Mouse (Mus musculus): ENCODE measurements around the gene Pmepa1.

Pmepa1 gene

DNA sequence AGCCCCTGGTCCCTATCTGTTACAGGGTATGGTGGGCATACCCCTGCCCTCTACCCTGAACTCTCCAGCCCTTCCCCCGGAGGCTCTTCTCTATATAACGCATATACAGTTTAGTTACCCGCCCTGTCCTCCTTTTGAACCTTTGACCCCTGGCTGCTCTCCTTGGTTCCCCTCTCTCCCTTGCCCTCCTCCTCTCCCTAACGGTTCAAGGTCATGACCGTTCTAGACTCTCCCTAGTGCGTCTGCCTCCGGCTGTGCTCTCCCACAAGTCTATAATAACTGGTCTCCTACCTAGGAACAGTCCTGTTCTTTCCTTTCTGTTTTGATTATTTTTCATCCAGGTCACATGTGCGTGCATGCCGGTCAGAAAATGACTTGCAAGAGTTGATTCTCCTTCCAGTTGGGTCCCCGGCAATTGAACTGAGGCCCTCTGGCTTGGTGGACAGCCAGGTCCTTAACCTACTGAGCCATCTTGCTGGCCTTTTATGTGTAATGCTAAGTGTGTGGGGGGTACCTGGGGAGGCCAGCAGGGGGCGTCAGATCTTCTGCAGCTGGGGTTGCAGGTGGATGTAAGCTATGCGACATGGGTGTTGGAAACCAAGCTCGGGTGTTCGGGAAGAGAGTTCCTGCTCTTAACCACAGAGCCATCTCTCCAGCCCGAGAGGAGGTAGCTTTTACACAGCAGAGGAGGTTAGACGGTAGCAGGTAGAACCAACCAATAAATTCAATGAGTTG is 2.7 kb upstream of the Pmepa1 start:
- in situ Hi-C loops (cut with MboI; ENCODE audit: unreplicated experiment in 2 of 2) = loop anchor here in 1 of 2 experiments (5.0 kb wide), 1 partner anchor 47 kb away; no protein-coding TSS in a partner anchor

DNA sequence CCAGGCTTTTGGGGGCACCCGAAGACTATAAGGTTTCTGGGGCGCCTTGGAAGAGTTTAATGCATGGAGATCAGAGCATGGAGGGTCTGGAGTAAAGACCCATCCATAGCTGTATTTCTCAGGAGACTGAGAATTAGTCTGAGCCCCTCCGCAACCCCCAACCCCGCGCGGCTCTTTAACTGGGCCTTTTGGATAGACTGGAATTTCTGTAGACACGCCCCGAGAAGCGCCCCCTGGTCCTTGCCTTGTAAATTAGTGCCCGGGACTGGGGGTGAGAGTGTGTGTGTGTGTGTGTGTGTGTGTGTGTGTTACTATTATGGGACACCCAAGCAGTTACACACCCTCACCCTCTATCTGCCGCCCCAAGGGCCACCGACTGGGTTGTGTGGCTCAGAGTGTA is 526 bp upstream of the Pmepa1 start:
- in situ Hi-C loops (cut with MboI; ENCODE audit: unreplicated experiment in 2 of 2) = loop anchor here in 1 of 2 experiments (5.0 kb wide), 1 partner anchor 45 kb away; no protein-coding TSS in a partner anchor

DNA sequence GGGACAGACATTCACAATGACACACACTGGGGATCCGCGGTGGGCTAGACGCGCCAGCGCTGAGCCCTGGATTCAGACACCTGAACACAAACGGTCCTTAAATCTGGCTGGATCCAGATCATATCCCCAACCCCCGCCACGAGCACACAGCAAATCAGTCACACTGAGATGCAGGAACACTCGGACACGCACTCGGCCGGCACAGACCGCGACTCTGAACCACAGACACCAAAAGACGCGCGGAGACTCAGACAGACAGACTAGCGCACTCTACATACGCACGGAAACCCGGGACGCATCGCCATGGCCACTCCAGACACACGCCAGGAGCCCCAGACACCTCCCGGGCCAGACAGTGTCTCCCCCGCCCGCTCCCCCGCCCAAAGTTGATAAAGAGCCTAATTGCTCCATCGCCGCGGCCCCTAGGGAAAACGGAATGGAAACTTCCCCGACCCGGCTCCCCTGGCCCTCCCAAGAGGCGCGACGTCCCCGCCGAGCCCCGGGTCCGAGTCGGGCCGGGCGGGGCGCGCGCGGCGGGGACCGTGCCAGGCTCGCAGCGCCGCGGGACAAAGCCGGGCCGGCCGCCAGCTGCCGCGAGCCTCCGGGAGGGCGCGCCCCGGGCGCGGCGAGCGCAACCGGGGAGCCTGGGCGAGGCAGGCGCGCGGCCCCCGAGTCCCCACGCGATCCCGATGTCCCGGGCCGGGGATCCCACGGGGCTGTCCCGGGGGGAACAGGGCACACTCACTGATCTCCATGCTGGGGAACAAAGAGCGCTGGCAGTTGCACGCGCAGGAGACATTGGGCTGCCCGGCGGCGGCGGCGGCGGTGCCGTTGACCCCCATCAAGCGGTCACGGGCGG is 761 bp downstream of the Pmepa1 start:
- in situ Hi-C loops (cut with MboI; ENCODE audit: unreplicated experiment in 2 of 2) = loop anchor here in 1 of 2 experiments (5.0 kb wide), 1 partner anchor 43 kb away; no protein-coding TSS in a partner anchor

DNA sequence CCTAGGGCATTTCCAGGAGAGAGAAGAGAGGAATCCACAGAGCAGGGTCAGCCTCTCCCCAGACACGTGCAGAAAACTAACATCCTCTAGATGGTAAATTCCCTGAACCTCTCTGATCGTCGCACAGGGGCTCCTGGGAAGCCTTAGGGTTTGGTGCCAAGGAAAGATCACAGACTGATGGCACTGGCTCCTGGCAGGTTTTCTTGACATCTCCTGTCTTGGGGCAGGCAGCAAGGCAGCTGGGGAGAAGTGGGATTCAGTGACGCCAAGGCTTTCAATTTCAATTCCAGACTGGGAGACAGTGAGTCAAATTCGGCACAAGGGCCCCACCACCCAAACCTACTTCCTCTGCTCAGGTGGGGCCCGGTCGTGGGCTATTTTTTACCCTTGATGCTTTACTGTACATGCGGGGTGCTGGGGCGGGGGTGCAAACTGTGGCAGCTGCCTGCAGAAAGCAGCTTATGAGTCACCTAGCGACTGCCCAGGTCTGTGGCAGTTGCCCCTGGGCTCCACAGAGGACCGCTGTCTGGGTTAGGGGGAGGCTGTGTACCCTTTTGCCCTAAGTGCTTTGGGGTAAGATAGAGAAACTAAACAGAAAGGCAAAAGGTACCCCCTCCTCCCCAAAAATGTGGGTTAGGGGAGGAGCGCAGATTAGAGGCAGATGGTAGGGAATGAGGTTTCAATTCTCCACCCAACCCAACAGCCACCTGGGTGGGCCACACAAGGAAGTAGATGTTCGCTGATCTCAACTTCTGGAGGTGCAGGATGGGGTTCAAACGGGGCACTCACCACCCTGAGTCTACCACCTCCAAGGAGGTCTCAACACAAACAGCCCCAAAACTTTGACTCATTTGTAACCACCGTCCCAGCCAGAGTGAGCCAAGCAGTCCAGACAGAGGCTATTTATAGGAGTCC is 1.6 kb downstream of the Pmepa1 start:
- in situ Hi-C loops (cut with MboI; ENCODE audit: unreplicated experiment in 2 of 2) = loop anchor here (5.0 kb wide), 1 partner anchor 42 kb away; no protein-coding TSS in a partner anchor

DNA sequence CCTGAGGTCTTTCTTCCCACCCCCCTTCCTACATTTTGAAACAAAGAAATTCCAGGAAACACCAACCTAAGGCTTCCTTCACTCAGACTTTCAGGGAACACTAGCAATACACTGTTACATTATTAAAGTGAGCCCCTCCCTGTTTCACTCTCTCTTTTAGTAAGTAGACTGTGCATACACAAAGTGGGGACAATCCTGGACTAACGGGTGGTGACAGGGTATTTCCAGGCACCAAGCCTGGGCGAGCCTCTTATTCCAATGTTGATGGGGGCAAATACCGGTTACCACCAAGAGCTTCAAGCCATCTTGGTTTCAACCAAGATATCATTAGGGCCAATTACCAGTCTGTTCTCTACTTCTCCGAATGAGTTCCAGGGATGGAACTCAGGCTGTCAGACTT is 2.4 kb downstream of the Pmepa1 start:
- in situ Hi-C loops (cut with MboI; ENCODE audit: unreplicated experiment in 2 of 2) = loop anchor here in 1 of 2 experiments (5.0 kb wide), 1 partner anchor 42 kb away; no protein-coding TSS in a partner anchor

DNA sequence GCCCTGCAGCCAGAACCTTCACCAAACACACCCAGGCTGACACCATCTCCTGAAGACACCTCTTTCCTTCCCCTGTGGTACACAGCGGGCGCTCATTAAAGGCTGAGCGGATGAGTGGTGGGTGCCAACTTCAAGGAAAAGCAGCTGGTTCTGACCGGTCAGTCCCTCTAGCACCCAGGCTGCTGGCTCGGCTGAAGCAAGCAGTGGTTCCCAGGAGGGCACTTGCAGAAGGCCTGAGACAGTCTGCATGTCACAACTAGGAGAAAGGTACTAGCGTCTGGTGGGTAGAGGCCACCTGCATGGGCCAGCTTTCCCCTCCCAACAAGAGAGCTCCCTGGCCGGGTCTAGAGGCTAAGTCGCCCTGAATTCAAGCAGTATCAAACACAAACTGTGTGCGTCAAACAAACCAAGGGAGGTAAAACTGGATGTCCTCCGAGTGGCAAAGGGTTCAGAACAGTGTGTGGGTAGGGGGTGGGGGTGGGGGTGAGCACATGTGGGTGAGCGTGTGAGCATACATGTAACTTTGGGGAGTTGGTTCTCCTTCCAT is 3.9 kb downstream of the Pmepa1 start:
- in situ Hi-C loops (cut with MboI; ENCODE audit: unreplicated experiment in 2 of 2) = loop anchor here in 1 of 2 experiments (5.0 kb wide), 1 partner anchor 40 kb away; no protein-coding TSS in a partner anchor

DNA sequence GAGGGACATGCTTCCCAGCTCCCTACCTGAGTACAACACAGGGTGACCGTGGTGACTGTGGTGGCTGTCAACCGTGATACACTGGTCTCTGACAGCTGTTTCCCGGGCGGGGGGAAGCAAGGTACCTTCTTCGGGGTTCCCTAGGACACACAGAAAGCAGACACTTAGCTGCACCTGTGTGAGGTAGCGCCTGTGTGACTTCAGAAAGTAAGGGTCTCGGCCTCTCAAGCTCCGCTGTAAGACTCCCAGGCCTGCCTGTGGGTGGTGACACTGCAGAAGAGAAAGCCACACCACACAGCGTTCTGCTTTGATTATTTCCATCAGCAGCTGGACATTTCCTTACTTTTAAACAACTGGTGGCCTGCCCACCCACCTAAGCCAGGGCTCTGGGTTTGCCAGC is 4.8 kb downstream of the Pmepa1 start:
- in situ Hi-C loops (cut with MboI; ENCODE audit: unreplicated experiment in 2 of 2) = loop anchor here in 1 of 2 experiments (5.0 kb wide), 1 partner anchor 39 kb away; no protein-coding TSS in a partner anchor

DNA sequence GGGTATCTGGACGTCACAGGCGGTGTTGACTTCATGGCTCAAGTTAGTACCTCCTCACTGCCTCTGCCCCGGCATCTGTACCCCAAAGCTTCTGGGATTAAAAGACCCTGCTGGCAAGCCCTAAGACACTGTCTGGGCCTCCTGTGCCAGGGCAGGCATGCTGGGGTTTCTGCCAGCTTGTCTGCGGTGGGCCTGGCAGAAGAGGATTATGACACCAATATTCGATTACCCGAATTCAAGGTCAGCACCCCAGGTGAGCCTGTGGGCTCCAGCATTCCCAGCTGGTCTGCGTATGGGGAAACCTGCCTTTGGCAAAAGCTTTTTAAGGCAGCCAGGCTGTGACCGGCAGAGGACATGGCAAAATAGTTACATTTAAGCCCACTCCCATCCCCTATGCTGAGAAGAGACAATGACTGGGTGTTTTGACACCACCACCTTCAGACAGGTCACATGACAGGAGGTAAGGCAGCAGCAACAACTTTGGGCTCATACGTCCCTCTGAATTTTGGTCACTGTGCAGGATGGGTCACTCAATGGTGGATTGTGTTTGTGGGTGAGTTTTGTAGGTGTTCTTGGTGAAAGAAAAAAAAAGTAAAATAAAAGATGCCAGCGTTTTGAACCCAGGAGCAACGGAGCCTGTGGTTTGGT is 5.6 kb downstream of the Pmepa1 start:
- in situ Hi-C loops (cut with MboI; ENCODE audit: unreplicated experiment in 2 of 2) = loop anchor here in 1 of 2 experiments (5.0 kb wide), 1 partner anchor 38 kb away; no protein-coding TSS in a partner anchor

DNA sequence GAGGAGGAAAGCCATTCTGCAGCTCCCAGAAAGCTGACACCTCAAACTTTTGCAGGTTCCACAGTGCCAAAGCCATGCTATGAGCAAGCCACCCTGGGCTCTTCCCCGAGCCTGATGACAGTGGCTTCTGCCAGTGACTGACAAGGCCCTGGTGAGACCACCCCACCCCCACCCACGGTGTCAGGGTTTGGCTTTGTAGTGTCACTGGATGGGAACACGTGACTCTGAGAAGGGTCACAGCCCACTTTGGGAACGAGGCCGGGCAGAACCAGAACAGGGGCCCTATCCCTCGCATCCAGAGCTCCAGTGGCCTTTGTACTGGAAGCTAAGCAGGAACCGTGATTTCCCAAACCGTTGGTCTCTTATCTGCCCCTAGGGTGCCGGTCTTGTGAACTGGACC is 6.1 kb downstream of the Pmepa1 start:
- in situ Hi-C loops (cut with MboI; ENCODE audit: unreplicated experiment in 2 of 2) = loop anchor here in 1 of 2 experiments (5.0 kb wide), 1 partner anchor 38 kb away; no protein-coding TSS in a partner anchor

DNA sequence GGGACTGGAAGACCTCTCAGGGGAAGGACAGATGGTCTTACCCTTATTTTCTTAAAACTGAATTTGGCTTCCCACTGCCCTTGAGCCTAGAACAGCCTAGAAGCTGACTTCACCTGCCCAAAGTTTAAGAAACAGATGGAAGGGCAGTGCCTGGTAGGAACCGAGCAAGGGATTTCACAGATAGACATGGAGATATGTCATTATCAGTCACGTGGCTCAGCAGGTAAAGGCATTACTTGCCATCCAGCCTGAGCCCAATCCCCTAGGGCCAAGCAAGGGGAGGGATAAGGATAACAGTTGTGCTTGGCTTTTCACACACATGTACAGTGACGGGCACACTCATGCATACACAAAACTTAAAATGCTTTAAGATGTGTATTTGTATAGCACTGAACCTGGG is 8.8 kb downstream of the Pmepa1 start:
- in situ Hi-C loops (cut with MboI; ENCODE audit: unreplicated experiment in 2 of 2) = no loop called here

DNA sequence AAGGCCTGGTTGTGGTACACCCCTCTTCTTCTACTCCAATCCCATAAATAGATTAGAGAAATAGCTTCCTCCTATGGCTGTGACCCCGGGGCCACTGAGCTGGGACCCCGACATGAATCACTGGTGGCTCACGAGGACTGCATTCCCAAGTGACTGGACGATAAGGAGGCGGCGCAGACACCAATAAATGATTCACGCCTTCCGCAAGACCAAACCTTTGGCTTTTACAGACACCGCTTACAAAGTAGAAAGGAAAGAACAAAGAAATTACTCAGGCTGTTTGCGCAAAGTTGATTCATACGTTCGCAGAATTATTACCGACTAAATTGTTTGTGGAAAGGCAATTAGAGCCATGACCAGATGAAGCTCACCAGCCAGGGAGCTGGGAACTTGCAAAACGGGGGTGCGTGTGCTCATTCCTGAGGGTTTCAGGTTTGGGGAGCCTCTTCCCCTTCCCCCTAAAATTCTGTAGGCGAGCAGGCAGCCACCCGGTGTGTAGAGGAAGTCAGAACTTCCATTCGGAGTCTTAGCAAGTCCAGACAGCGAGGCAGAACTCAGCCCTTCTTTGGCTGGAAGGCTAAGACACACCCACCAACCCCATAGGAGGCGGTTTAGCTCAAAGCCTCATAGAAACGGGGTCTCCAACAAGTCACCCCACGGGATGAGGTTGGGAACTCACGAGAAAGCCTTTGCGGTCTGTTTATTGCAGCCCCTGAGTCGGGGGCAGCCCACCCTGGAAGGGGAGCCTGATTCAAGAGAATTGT is 9.8 kb downstream of the Pmepa1 start:
- in situ Hi-C loops (cut with MboI; ENCODE audit: unreplicated experiment in 2 of 2) = no loop called here

DNA sequence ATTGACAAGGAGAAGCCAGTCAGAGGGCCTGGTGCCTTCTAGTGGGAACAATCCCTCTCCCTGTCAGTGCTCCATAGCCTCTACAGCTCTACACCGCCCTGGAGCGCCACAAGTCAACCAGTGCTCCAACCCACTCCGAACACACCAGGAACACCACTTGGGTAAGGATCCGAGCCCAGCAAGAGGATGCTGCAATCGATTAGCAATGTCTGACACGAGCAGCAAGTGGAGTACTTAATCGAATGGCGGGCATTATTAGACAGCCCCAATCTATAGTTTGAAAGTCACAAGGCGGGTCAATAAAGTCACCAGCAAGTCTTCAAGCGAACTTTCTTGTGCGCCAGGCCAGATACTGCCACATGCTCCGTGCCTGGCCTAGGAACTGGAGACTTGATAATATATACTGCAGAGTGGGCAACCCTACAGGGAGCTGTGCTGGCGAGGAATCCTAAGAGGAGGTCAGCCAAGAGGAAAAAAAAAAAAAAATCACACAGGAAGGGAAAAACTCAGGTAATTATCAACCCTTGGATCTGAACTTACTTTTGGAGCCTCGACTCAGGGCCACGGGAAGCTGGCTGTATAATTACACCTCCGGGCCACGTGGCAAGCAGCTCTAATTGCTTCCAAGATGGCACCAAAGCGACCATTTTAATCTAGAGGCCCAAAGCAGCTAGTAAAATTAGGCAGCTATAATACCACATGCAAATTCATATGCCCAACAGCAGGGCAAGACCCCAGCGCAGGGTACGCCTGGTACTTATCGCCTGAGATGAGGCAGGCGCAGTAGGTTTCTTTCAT is 10.7 kb downstream of the Pmepa1 start:
- in situ Hi-C loops (cut with MboI; ENCODE audit: unreplicated experiment in 2 of 2) = no loop called here

DNA sequence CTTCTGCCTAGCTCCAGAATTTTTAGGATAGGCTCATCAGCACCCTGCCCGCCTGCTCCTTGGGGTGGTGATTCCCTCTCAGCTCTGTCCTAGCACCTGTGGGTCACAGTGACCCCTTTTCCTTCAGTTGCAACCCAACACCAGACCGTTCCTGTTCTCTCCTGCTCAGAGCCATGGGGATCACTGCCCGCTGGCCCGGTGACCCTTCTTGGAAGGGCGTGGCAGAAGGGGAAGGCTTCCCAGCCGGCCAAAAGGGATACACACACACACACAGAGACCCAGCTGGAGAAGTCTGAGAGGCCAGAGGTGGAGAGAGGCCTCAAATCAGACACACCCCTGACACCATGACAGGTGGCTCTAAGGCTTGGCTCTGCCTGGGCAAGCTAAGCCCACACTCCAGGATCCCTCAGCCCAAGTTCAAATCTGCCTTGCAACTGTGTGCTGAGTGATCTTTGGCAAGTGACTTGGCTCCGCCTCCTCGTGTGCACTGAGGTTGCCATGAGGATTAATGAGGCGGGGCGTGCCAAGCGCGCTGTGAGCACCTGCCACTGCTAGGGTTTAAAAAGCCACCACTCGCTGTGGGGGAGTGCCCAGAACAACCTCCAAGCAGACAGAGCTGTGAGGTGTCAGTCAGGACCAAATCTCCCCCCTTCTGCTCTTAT is 11.7 kb downstream of the Pmepa1 start:
- in situ Hi-C loops (cut with MboI; ENCODE audit: unreplicated experiment in 2 of 2) = no loop called here

DNA sequence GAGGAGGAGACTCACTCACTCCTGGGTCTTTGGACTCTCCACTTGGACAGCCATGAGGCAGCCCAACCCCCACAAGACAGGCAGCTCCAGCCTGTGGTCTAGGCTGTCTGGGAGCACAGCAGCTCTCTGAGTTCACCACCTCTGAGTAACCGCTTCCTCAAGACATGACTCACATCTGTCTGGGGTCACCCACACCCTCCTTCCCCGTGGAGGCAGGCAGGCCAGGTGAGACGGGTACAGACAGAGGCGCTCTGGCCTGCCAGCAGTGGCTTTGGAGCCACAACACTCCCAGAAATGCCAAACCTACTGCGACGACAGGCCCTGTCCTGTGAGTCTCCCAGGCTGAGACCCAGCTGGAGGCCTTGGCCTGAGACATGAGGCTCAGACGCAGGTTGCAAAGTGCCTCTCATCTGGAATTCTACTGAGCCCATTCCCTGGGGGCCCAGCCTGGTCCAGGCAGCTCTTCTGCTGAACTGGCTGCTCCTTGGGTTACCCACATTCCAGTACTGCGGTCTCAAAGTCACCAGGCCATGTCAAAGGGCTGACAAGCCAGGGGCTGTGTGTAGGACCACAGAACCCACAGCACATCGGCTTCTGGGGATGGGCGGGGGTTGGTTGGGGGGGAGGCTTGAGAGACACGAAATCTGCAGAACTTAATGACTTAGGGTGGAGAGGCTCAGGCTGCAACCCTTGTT is 12.6 kb downstream of the Pmepa1 start:
- in situ Hi-C loops (cut with MboI; ENCODE audit: unreplicated experiment in 2 of 2) = no loop called here

DNA sequence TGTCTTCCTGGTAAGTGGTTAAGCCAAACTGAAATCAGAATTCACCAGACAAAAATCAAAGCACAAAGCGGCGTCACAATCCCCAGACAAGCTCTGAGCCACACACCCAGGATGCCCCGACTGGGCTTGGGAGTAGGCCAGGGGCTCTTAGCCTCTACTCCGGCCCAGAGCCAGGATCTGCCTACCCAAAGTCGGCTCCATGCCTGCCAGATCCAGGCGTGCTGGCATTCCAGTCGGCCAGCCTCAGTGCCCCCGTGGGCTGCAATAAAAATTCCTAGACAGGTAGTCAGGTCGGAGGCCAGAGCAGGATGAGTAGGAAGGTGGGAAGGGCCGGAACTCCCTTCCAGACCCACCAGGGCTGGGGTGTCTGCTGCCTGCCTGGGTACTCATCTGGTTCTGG is 14.8 kb downstream of the Pmepa1 start:
- in situ Hi-C loops (cut with MboI; ENCODE audit: unreplicated experiment in 2 of 2) = no loop called here

DNA sequence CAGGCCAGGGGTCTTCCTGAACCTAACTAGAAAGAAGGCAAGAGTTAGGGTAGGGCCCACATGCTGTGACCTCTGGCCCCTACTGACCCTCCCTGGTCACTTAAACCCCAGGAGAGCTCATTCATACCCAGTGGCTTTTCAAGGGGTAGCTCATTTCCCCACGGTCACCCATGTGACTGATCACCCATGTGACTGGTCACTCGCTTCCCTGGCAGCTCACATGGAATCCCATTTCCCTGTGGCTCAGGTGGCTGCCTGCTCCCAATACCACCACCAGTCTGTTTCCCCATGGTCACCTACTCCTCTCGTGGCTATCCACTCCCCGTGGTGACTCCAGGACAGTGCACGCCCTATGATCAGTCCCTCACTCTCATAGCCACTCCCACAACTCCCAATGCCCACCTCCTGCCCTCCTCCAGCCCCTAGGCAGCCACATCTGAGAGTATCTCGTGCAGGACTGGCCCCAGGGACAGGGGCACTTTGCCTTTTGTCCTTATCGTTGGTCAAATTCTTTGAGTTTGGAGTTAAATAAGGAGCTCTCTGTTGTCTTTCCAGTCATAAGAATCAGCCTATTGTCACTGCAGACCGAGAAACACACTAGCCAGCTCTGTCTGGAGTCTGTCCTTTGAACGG is 17.8 kb downstream of the Pmepa1 start:
- in situ Hi-C loops (cut with MboI; ENCODE audit: unreplicated experiment in 2 of 2) = no loop called here

All from v-Abl transformed pro-B cells (cell line).